13 mouse cellular contexts compared by ENCODE assay signal in the genomic region with DNA sequence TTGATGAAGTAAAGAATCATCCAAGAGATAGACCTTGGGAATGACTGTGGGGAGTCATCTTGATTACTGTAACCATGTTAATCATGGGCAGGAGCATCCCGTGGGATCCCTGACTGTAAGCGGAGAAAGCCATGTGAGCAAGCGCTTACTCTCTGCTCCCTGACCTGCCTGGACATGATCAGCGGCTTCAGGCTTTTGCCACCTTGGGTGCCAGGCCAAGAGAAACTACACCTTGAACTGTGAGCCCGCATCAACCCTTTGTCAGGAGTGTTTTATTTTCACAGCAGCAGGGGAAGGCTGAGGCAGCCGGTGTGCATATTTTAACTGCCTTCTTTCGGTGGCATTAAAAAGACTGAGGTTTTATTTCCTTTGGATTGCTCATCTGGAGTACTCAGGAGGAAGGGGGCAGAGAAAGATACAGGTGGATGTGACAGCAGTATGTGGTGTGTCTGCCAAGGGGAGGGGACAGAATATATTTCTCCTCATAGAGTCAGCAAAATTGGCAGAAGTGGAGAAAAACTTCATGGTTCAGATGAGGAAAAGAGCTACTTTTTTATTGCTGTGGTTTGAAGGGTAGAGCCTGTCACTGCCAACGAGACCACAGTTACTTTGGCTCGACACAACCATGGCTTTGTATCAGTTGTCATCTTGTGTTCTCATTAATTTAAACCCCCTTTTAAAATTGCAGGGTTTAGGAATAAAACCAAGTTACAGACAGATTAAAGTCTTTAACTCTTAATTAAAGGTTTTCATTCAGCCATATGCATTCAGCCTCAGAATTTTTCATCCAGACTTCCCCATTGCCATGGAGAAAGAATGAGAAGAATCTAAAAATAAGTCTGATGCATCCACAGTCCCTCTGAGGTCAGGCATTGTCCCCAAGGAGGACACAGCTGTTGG.
DNase-seq lines count a peak whose midpoint lies in the region; ATAC-seq and TF ChIP-seq lines count a peak whose summit lies in the region.
"Had no signal": no experiment of that assay in that cellular context is flagged by ENCODE, and none has a peak within 500 bp of the region (broad histone marks: within the 10 kb centered on the region; RNA-seq: fewer than 3 reads in every experiment).

No protein-coding gene starts in this region.

- H3K27me3 ChIP-seq in lung, postnatal 0 days (replicated peaks; ENCODE audit: insufficient read depth, low read length), result no peaks in the 10 kb centered on the region
- no peaks in the 10 kb centered on the region for H3K27me3 ChIP-seq in forebrain, embryonic 16.5 days (replicated peaks; ENCODE audit: control insufficient read depth, insufficient read depth, low read length)
- no peaks in the 10 kb centered on the region for H3K27me3 ChIP-seq in neural tube, embryonic 13.5 days
- no peaks in the 10 kb centered on the region for H3K27me3 ChIP-seq in heart, embryonic 11.5 days (ENCODE audit: control insufficient read depth, insufficient read depth, low read length)
- no peaks in the 10 kb centered on the region for H3K27me3 ChIP-seq in liver, embryonic 11.5 days (replicated peaks; ENCODE audit: control insufficient read depth, insufficient read depth, low read length)
- H3K27me3 ChIP-seq: limb, embryonic 12.5 days had no signal

- no peak overlapping the region for H3K4me2 ChIP-seq in lung, postnatal 0 days (replicated peaks; ENCODE audit: low read depth, low read length)
- H3K4me2 ChIP-seq in forebrain, embryonic 16.5 days (ENCODE audit: low read length), result no peak overlapping the region
- H3K4me2 ChIP-seq in neural tube, embryonic 13.5 days, result no peak overlapping the region
- H3K4me2 ChIP-seq in heart, embryonic 11.5 days, result no peak overlapping the region
- H3K4me2 ChIP-seq in liver, embryonic 11.5 days, result no peak overlapping the region
- H3K4me2 ChIP-seq: limb, embryonic 12.5 days had no signal

- H3K9me3 ChIP-seq in lung, postnatal 0 days (ENCODE audit: low read length), result no peaks in the 10 kb centered on the region
- peaks cover 6% of the 10 kb centered on the region for H3K9me3 ChIP-seq in forebrain, embryonic 16.5 days (ENCODE audit: control insufficient read depth, low read length)
- peaks cover 8% of the 10 kb centered on the region; the same call in 1 of the 2 replicates for H3K9me3 ChIP-seq in neural tube, embryonic 13.5 days
- H3K9me3 ChIP-seq in heart, embryonic 11.5 days (replicated peaks; ENCODE audit: control insufficient read depth, low read length), result no peaks in the 10 kb centered on the region
- H3K9me3 ChIP-seq in liver, embryonic 11.5 days (ENCODE audit: control insufficient read depth, low read length), result no peaks in the 10 kb centered on the region
- H3K9me3 ChIP-seq: limb, embryonic 12.5 days had no signal

- 76% methylated on average over 9 of the region's 9 CpGs for WGBS in lung, postnatal 0 days
- 38% methylated on average over 9 of the region's 9 CpGs for WGBS in forebrain, embryonic 16.5 days
- 53% methylated on average over 9 of the region's 9 CpGs for WGBS in neural tube, embryonic 13.5 days
- 76% methylated on average over 9 of the region's 9 CpGs for WGBS in heart, embryonic 11.5 days (ENCODE audit: insufficient replicate concordance)
- 77% methylated on average over 9 of the region's 9 CpGs for WGBS in liver, embryonic 11.5 days

- H3K36me3 ChIP-seq in lung, postnatal 0 days (ENCODE audit: insufficient read depth, low read length), result no peaks in the 10 kb centered on the region
- H3K36me3 ChIP-seq in forebrain, embryonic 16.5 days (ENCODE audit: control insufficient read depth, insufficient read depth), result no peaks in the 10 kb centered on the region
- no peaks in the 10 kb centered on the region for H3K36me3 ChIP-seq in neural tube, embryonic 13.5 days
- H3K36me3 ChIP-seq in heart, embryonic 11.5 days (ENCODE audit: control insufficient read depth, insufficient read depth, low read length), result no peaks in the 10 kb centered on the region
- H3K36me3 ChIP-seq in liver, embryonic 11.5 days (ENCODE audit: control insufficient read depth, insufficient read depth, low read length), result no peaks in the 10 kb centered on the region
- H3K36me3 ChIP-seq: limb, embryonic 12.5 days had no signal

- TF ChIP-seq EP300 in lung, postnatal 0 days (IDR thresholded peaks at IDR 0.05), result no peak

- H3K9ac ChIP-seq in lung, postnatal 0 days (replicated peaks; ENCODE audit: low read depth), result no peak overlapping the region
- no peak overlapping the region for H3K9ac ChIP-seq in forebrain, embryonic 16.5 days (replicated peaks; ENCODE audit: low read depth, low read length)
- no peak overlapping the region for H3K9ac ChIP-seq in neural tube, embryonic 13.5 days
- H3K9ac ChIP-seq in heart, embryonic 11.5 days (ENCODE audit: low read depth, low read length), result no peak overlapping the region
- H3K9ac ChIP-seq in liver, embryonic 11.5 days (ENCODE audit: low read depth, low read length), result no peak overlapping the region
- H3K9ac ChIP-seq: limb, embryonic 12.5 days had no signal

- no peak for ATAC-seq in lung, postnatal 0 days
- ATAC-seq in forebrain, embryonic 16.5 days, result peak; percentile 88
- peak; percentile 69 for ATAC-seq in neural tube, embryonic 13.5 days (ENCODE audit: low read depth)
- no peak for ATAC-seq in heart, embryonic 11.5 days (replicated peaks; ENCODE audit: insufficient number of reproducible peaks, low FRiP score, low TSS enrichment)
- no peak for ATAC-seq in liver, embryonic 11.5 days (replicated peaks; ENCODE audit: low FRiP score)

- no peak overlapping the region for H3K4me3 ChIP-seq in lung, postnatal 0 days (ENCODE audit: low read depth, low read length)
- H3K4me3 ChIP-seq in forebrain, embryonic 16.5 days (replicated peaks; ENCODE audit: low read length), result no peak overlapping the region
- H3K4me3 ChIP-seq in neural tube, embryonic 13.5 days, result no peak overlapping the region
- H3K4me3 ChIP-seq in heart, embryonic 11.5 days (ENCODE audit: low read depth, low read length), result no peak overlapping the region
- no peak overlapping the region for H3K4me3 ChIP-seq in liver, embryonic 11.5 days (ENCODE audit: low read depth, low read length)
- H3K4me3 ChIP-seq: limb, embryonic 12.5 days had no signal

- DNase-seq in lung, postnatal 0 days (ENCODE audit: low spot score), result peak; percentile 18
- no peak for DNase-seq in lung, postnatal 10 days
- DNase-seq in kidney, postnatal 14 days, result peak; percentile 34
- no peak for DNase-seq in right cerebral cortex, postnatal 36 days (ENCODE audit: low spot score in 2 of 2)
- no peak for DNase-seq in liver, embryonic 11.5 days (ENCODE audit: low spot score)
- DNase-seq: cerebellum, adult 9-11 months; gastrocnemius, postnatal 14 days; lung, adult 2 months; right cerebral cortex, postnatal 14 days had no signal

- no peak for TF ChIP-seq CTCF in lung, postnatal 0 days (IDR thresholded peaks at IDR 0.05)

- H3K27ac ChIP-seq in lung, postnatal 0 days (ENCODE audit: low read length), result no peak overlapping the region
- no peak overlapping the region for H3K27ac ChIP-seq in forebrain, embryonic 16.5 days (ENCODE audit: low read length)
- no peak overlapping the region for H3K27ac ChIP-seq in neural tube, embryonic 13.5 days (replicated peaks)
- H3K27ac ChIP-seq in heart, embryonic 11.5 days (ENCODE audit: low read depth, low read length), result no peak overlapping the region
- no peak overlapping the region for H3K27ac ChIP-seq in liver, embryonic 11.5 days (ENCODE audit: low read depth, low read length)
- H3K27ac ChIP-seq: limb, embryonic 12.5 days had no signal

- H3K4me1 ChIP-seq in lung, postnatal 0 days (ENCODE audit: insufficient read depth, low read depth, low read length), result no peaks in the 10 kb centered on the region
- H3K4me1 ChIP-seq in forebrain, embryonic 16.5 days (replicated peaks; ENCODE audit: control insufficient read depth, insufficient read depth, low read length), result 0 out of 2 replicates have a peak, but pooled peaks cover 3% of the 10 kb centered on the region
- peaks cover 4% of the 10 kb centered on the region; the same call in 1 of the 2 replicates for H3K4me1 ChIP-seq in neural tube, embryonic 13.5 days (replicated peaks)
- H3K4me1 ChIP-seq in heart, embryonic 11.5 days (ENCODE audit: control insufficient read depth, insufficient read depth, low read length), result no peaks in the 10 kb centered on the region
- H3K4me1 ChIP-seq in liver, embryonic 11.5 days (replicated peaks; ENCODE audit: control insufficient read depth, insufficient read depth, low read length), result no peaks in the 10 kb centered on the region
- H3K4me1 ChIP-seq: limb, embryonic 12.5 days had no signal

Comparison
In these comparisons a context has a peak if more than half of its experiments do, and no peak if none do; other contexts are left out.
1. DNase-seq: peak in lung, postnatal 0 days (single experiment) and kidney, postnatal 14 days (single experiment); none in lung, postnatal 10 days (single experiment), right cerebral cortex, postnatal 36 days (0 of 2) and liver, embryonic 11.5 days (single experiment).
2. ATAC-seq: peak in forebrain, embryonic 16.5 days (single experiment) and neural tube, embryonic 13.5 days (single experiment); none in lung, postnatal 0 days (single experiment), heart, embryonic 11.5 days (single experiment) and liver, embryonic 11.5 days (single experiment).